Mouse (Mus musculus) kidney, postnatal 14 days (tissue): ENCODE results near the gene Galnt2.

Experiments
- DNase-seq: peaks from one replicate; pipeline ENCODE4 v3.0.0; 2022; ENCODE audit warnings: mixed read lengths

Gene Galnt2

DNA sequence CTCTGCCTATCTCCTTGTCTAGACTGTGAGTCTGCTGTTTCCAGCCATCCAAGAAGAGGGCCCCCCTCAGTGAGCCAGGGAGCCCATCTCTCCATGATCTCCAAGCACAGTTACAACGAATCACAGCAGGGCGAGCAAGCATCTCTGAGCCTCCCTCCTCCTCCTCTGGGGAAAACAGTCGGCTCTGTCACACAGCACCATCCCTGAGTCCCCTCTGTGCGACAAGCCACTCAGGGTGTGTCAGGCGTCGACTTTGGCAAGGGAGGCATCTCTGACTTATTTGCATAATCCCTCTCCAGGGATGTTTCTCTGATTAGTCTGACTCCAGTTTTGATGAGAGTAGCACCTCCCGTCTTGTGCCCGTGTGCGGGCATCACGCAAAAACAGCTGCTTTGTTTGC is 151.0 kb downstream of the Galnt2 start:
- no peak for DNase-seq

DNA sequence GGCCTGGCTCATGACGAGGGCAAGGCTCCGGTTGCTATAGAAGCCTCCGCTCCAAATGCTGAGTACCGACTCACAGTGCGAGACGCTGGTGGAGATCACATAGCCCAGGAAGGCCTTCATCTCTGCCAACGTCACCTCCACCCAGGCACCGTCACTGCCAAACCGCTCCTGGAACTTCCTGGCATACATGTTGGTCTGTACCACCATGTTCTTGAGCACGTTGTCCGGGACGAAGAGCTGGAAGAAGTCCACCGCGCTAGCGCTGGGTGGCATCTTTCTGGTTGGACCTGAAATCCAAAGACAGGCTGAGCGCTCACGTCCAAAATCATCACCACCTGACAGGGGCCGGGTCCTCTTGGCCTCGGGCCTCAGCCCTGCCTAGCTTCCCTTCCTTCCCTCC is 153.1 kb downstream of the Galnt2 start:
- no peak for DNase-seq

DNA sequence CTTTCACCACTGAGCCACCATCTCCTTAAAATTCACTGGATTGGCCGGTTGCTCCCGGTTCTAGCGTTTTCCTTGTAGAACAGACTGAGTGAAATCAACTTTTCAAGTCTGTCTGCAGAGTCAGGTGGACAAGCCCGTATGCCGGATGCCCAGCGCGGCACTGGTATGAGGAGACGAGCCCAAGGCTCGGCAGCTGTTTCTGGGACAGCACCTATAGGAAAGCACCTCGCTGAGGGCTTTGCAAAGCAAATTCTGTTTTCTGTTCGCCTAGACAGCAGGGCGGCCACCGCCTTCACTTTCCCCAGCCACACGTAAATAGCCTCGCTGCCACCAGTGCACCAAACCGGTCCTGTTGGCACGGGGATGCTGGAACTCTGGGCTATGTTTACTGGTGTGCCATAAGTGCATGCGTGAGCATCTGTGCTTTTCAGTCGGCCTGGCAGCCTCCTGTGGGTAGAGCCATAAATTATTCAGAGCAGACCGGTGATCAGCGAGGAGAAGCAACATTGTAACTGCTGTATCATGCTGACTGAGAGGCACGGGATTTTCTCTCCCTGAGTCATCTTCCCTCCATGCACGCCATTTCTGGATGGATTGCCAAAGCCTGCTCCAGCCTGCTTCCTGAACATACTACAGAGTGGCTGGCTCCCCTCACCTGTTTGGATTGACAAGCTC is 155.2 kb downstream of the Galnt2 start:
- DNase-seq: no peak

DNA sequence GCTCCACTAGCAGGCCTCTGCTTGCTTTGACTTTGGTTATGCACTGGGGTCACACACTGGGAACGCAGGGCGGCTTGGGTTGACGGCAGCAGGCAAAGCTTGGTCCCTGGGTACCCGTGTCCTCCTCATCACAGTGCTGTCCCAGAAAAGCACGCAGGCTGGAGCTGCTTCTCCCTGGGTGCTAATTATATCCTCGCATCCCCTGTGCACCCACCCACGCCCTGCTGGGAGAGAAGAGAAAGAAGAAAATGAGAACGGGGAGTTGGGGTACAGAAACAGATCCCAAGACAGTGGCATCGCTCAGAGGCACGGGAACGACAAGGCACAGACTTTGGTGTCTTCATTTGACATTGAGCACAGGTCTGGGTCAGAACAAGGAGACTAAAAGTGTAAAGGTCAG is 158.3 kb downstream of the Galnt2 start:
- no peak for DNase-seq

DNA sequence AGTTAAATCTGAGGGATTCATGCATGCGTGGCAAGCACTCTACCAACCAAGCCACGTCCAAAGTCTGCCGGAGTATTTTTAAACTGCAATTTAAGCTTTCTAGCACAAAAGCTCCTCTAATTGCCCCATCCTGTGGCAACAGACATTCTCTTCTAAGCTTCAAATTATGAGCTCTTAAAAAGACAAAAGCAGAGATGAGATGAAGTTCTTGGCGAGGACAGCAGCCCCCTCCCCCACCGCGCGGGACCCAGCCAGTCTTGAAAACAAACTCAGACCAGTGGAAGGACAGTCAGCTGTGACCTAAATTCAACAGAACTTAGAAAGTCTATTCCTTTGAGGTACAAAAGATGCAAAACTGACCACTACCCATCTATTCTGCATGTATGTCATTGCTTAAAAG is 160.0 kb downstream of the Galnt2 start:
- no peak for DNase-seq

DNA sequence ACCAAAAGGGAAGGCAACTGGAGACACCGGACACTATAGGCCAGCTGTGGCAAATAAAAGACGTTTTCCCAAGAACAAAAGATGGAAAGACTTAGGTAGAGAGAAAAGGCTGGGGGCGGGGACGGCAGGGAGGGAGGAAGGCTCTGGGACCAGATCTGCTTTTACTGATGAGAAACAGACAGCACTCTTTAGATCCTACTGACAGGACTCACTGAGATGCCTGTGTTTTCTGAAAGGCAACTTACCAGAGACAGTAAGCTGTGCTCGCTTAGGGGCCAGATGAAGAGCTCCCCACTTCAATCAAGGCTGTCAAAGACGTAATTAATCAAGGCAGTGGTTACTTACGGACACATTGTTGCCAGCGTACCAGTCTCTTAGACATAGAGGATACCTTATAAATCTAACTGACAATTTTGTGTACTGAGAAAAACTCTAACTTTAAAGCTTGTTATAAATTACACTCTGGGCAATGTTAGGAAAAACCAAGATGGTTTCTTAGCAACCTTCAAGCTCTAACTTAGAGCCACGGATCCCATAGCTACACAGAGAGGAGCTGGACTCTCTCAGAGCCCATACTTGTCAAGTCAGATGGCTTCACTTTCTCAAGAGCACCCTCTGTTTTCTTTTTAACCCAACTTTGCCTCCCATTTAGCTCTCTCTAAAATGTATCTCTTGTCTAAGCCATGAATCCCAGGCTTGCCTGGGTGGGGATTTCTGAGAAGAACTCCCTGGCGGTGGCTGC is 161.3 kb downstream of the Galnt2 start:
- no peak for DNase-seq

DNA sequence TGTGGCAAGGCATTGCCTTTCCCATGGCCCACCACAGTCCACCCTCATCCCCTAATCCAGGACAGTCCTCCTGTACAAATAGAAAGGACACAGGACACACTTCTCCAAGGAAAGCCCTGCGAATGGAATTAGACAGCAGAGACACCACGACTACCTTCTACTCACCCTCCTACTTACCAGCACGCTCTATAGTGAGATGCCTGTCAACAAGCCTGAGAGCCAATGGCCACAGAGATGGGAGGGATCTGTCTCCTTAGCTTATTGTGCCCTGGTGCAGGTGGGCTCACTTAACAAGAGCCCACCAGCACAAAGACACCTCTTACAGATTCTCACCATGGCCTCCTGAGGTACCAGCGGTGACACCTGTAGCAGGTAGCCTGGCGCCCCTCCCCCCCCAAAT is 161.8 kb downstream of the Galnt2 start:
- DNase-seq: no peak

DNA sequence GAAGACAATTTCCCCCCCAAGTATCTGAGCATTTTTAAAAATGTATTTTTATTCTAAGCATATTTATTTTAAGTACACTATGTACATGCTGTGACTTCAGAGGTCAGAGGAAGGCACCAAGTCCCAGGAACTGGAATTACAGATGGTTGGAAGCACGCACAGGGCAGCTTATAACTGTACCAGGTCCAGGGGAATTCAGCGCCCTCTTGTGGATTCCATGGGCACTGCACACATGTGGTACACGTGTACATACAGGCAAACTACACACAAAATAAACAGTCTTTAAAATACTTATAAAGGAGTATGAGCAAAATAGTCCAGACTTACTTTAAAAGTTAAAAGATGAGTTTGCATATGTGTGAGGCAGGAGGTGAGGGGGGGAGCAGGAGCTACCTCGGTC is 162.7 kb downstream of the Galnt2 start:
- DNase-seq: no peak

DNA sequence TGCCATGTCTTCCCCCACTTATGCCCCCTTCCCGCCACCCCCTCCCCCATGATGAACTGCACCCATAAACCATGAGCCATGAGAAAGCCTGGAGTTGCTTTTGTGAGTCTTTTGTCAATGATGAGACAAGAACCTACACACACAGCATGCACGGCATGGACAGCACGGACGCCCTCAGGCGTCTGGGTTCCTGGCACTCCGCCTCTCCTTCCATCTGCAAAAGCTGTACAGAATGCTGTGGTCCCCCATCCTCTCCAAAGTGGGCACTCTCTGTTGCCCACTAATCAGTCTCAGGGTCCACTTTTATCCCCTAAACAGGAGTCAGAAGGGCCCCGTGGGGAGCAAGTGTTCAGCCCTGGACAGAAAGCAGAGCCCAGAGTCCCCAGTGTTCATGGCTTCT is 163.8 kb downstream of the Galnt2 start:
- no peak for DNase-seq
